Mouse (Mus musculus) central nervous system, embryonic 11.5 days (tissue): ENCODE results near the gene Spp1. TPM values are rescaled to one million over a fixed set of nuclear protein-coding genes. Genes with fewer than 3 reads are reported as not detected.

ENCODE experiments used
- polyA plus RNA-seq: library from polyadenylated mRNA; depleted of rRNA; stranded (reverse); fragments of >200 nt; gene quantifications from 2 replicates; pipeline ENCODE4 v1.2.3, GENCODE M21; 2012; rRNA removed

Gene Spp1
- 4.4 and 6.9 TPM in 2 replicates for polyA plus RNA-seq

DNA sequence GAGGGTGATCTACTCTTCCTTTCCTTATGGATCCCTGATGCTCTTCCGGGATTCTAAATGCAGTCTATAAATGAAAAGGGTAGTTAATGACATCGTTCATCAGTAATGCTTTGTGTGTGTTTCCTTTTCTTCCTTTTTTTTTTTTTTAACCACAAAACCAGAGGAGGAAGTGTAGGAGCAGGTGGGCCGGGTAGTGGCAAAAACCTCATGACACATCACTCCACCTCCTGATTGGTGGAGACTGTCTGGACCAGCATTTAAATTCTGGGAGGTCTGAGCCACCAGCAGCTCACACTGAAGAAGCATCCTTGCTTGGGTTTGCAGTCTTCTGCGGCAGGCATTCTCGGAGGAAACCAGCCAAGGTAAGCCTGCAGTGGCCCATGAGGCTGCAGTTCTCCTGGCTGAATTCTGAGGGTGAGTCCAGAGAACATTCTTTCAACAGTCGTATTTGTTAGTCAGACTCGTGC is at the start of gene Spp1:
Gene Spp1 (plus strand): TSS at position 284 of the 467 bp plus-strand sequence.

GRCm38 (mm10) chr5:104458832-104459705 is 24.2 kb downstream of the Spp1 start, which contains the start of gene Pkd2:
Gene Pkd2, plus strand, starts transcription at chr5:104459450.

Other genes starting within 250 kb of the Spp1 start
- gene Dmp1, start 232.5 kb upstream of the Spp1 start, polyA plus RNA-seq = 0.21 and 0.62 TPM in 2 replicates
- gene Ibsp, start 135.9 kb upstream of the Spp1 start, polyA plus RNA-seq = 0.02 and 0.12 TPM in 2 replicates
- gene Mepe, start 109.8 kb upstream of the Spp1 start, polyA plus RNA-seq = not detected in 2 replicates
- gene Pkd2, start 24.3 kb downstream of the Spp1 start, polyA plus RNA-seq = 39.0 and 48.9 TPM in 2 replicates
- gene BC005561, start 73.2 kb downstream of the Spp1 start, polyA plus RNA-seq = 4.9 and 5.8 TPM in 2 replicates